In the genomic region with DNA sequence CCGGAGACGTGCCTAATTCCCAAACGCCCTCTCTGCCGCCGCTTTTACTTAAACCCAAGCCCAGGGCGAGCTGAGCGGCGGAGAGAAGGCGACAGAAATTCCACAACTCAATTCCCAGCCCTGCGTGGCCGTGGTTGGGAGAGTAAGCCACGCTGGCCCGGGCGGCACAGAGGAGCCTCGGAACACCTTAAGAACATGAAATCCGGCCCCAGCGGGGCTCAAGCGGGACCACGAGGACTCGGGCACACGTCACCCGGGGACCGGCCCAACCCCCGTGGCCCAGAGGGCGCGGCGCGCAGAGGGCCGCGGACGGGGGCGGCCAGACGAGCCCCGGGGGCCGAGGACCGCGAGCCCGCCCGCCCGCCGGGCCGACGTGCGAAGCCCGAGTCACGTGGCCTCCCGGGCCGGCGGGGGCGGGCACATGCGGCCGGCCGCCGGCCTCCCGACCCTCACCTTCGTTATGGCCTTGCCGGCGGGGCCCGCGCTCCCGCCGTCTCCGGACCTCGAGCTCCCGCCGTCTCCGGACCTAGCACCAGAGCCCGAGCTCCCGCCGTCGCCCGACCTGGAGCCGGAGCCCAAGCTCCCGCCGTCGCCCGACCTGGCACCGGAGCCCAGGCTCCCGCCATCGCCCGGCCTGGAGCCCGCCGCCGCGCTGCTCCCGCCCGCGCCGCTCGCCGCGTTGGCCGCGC, we compare ENCODE assay signal across 8 mouse cellular contexts. TPM values are rescaled to one million over a fixed set of nuclear protein-coding genes. Genes with fewer than 3 reads are reported as not detected.
A peak's percentile ranks its signal among the peaks of the same experiment; 100 is the strongest.
DNase-seq lines count a peak whose midpoint lies in the region; ATAC-seq and TF ChIP-seq lines count a peak whose summit lies in the region.

No protein-coding gene starts in this region.

- WGBS in cerebellum, adult 2 months = 4% methylated on average over 85 of the region's 94 CpGs
- under 1% methylated on average over 55 of the region's 94 CpGs for WGBS in hindbrain, embryonic 15.5 days
- WGBS in macrophage (ENCODE audit: missing documents) = 4% methylated on average over 86 of the region's 94 CpGs

- peak overlapping the region; percentile 97 for H3K27ac ChIP-seq in cerebellum, adult 2 months (ENCODE audit: insufficient read depth, low read length)
- peak overlapping the region; percentile 97 for H3K27ac ChIP-seq in hindbrain, embryonic 15.5 days (replicated peaks)
- peak overlapping the region; percentile 65 for H3K27ac ChIP-seq in macrophage

- no peak for TF ChIP-seq POLR2A in cerebellum, adult 2 months (IDR thresholded peaks at IDR 0.05; ENCODE audit: borderline replicate concordance, insufficient read depth, low read length)

- no peak for ATAC-seq in G1E (ENCODE audit: extremely low read depth, insufficient number of reproducible peaks, low FRiP score, poor library complexity, severe bottlenecking)
- peak; percentile 20 for ATAC-seq in hindbrain, embryonic 15.5 days (ENCODE audit: low FRiP score, low read depth)

- DNase-seq in G1E (ENCODE audit: low spot score) = peak; percentile 48
- peak in 1 of 2 experiments; percentile 65 for DNase-seq in cerebellum, adult 2 months
- peak; percentile 35 to 38 for DNase-seq in frontal cortex, postnatal 36 days (ENCODE audit: low spot score in 2 of 2)
- DNase-seq in left cerebral cortex, adult 9 months (ENCODE audit: low spot score in 2 of 2) = peak; percentile 16 to 39
- DNase-seq in right cerebral cortex, adult 2 months (ENCODE audit: low spot score in 2 of 2) = peak; percentile 31 to 52
- DNase-seq in urinary bladder, postnatal 10 days (ENCODE audit: low spot score) = peak; percentile 29

- peaks cover 49% of the 10 kb centered on the region for H3K79me2 ChIP-seq in macrophage (ENCODE audit: inconsistent target)

- peaks cover 2% of the 10 kb centered on the region; the same call in 1 of the 2 replicates for H3K9me3 ChIP-seq in G1E (replicated peaks)
- H3K9me3 ChIP-seq in hindbrain, embryonic 15.5 days = no peaks in the 10 kb centered on the region

- H3K27me3 ChIP-seq in G1E (ENCODE audit: insufficient read depth, low read length) = no peaks in the 10 kb centered on the region
- no peaks in the 10 kb centered on the region for H3K27me3 ChIP-seq in cerebellum, adult 2 months (ENCODE audit: control insufficient read depth, insufficient read depth, low read length)
- no peaks in the 10 kb centered on the region for H3K27me3 ChIP-seq in hindbrain, embryonic 15.5 days

- peak overlapping the region; percentile 86 for H3K9ac ChIP-seq in hindbrain, embryonic 15.5 days

- H3K4me1 ChIP-seq in G1E (ENCODE audit: insufficient read depth, low read depth, low read length) = peaks cover 36% of the 10 kb centered on the region
- peaks cover 5% of the 10 kb centered on the region for H3K4me1 ChIP-seq in cerebellum, adult 2 months (ENCODE audit: control insufficient read depth, insufficient read depth, low read length)
- H3K4me1 ChIP-seq in hindbrain, embryonic 15.5 days (replicated peaks) = peaks cover 33% of the 10 kb centered on the region

- no peak for TF ChIP-seq CTCF in G1E (IDR thresholded peaks at IDR 0.05; ENCODE audit: low read depth, low read length)
- TF ChIP-seq CTCF in cerebellum, adult 2 months (IDR thresholded peaks at IDR 0.05; ENCODE audit: borderline replicate concordance, insufficient read depth, low read depth, low read length) = no peak

- H3K4me2 ChIP-seq in hindbrain, embryonic 15.5 days = peak overlapping the region; percentile 77

- H3K36me3 ChIP-seq in G1E (replicated peaks) (peaks cover 47% of the 10 kb centered on the region), macrophage (ENCODE audit: inconsistent target) (no peaks in the 10 kb centered on the region)
- peaks cover under 1% of the 10 kb centered on the region; the same call in 1 of the 2 replicates for H3K36me3 ChIP-seq in hindbrain, embryonic 15.5 days

- H3K4me3 ChIP-seq in G1E (ENCODE audit: low read depth, low read length) (peak overlapping the region; percentile 81), macrophage (ENCODE audit: inconsistent target) (peak overlapping the region; percentile 86)
- H3K4me3 ChIP-seq in cerebellum, adult 2 months (replicated peaks; ENCODE audit: insufficient read depth, low read depth, low read length) = peak overlapping the region; percentile 85
- peak overlapping the region; percentile 97 for H3K4me3 ChIP-seq in hindbrain, embryonic 15.5 days

RNA-seq across cellular contexts. Expression of a gene that starts 0.9 kb away (rescaled TPM):
- total RNA-seq in G1E (2014; fragmentation: Nextera tagmentation) (160 and 162 TPM in 2 replicates), G1E (2017) (181 and 187 TPM in 2 replicates)
- polyA plus RNA-seq in G1E (2012) (469 and 490 TPM in 2 replicates), macrophage (2018) (64.7 to 124 TPM (median 103 TPM) in 3 replicates)
- 56.1 and 58.3 TPM in 2 replicates for polyA plus RNA-seq in cerebellum, adult 2 months (2012; rRNA removed)
- polyA plus RNA-seq in hindbrain, embryonic 15.5 days (2015; fragmentation: Nextera tagmentation; extraction: Ambion mirVana) = 85.6 and 85.9 TPM in 2 replicates
- 100 to 1,000 TPM in 12 of 26 experiments, 10 to 100 TPM in 14; 47.4 to 265 (median 76.8) TPM for total RNA-seq in macrophage (2018; cell fraction: chromatin; rRNA removed)
- 100 to 1,000 TPM in 21 of 26 experiments, 10 to 100 TPM in 5; 92.3 to 201 (median 118) TPM for total RNA-seq in macrophage (2018; cell fraction: cytosol; rRNA removed)
- total RNA-seq in macrophage (2018; cell fraction: nucleus; rRNA removed) = 100 to 1,000 TPM in 14 of 26 experiments, 10 to 100 TPM in 12; 69.2 to 204 (median 103) TPM

RNA-seq across cellular contexts. Expression of a gene that starts 59.7 kb away (rescaled TPM):
- total RNA-seq in G1E (2014; fragmentation: Nextera tagmentation) (449 and 472 TPM in 2 replicates), G1E (2017) (273 and 298 TPM in 2 replicates)
- polyA plus RNA-seq in G1E (2012) (40.9 and 59.7 TPM in 2 replicates), macrophage (2018) (16.2 to 48.0 TPM (median 21.8 TPM) in 3 replicates)
- 14.0 and 14.1 TPM in 2 replicates for polyA plus RNA-seq in cerebellum, adult 2 months (2012; rRNA removed)
- polyA plus RNA-seq in hindbrain, embryonic 15.5 days (2015; fragmentation: Nextera tagmentation; extraction: Ambion mirVana) = 19.7 and 20.9 TPM in 2 replicates
- 100 to 1,000 TPM in 8 of 26 experiments, 10 to 100 TPM in 18; 23.5 to 131 (median 82.4) TPM for total RNA-seq in macrophage (2018; cell fraction: chromatin; rRNA removed)
- total RNA-seq in macrophage (2018; cell fraction: cytosol; rRNA removed) = 10 to 100 TPM; 10.9 to 22.3 (median 17.0) TPM
- 100 to 1,000 TPM in 1 of 26 experiments, 10 to 100 TPM in 25; 13.5 to 169 (median 45.5) TPM for total RNA-seq in macrophage (2018; cell fraction: nucleus; rRNA removed)

RNA-seq across cellular contexts. Expression of a gene that starts 59.9 kb away (rescaled TPM):
- total RNA-seq in G1E (2014; fragmentation: Nextera tagmentation) = 31.0 and 42.4 TPM in 2 replicates
- total RNA-seq in G1E (2017) = 29.9 and 31.9 TPM in 2 replicates
- polyA plus RNA-seq in G1E (2012) = 5.7 and 6.9 TPM in 2 replicates
- 0.69 and 0.71 TPM in 2 replicates for polyA plus RNA-seq in cerebellum, adult 2 months (2012; rRNA removed)
- polyA plus RNA-seq in hindbrain, embryonic 15.5 days (2015; fragmentation: Nextera tagmentation; extraction: Ambion mirVana) = 1.1 and 1.3 TPM in 2 replicates
- 10 to 100 TPM in 1 of 26 experiments, 1 to 10 TPM in 12, not detected in 13; 1.5 to 13.1 (median 2.6) TPM for total RNA-seq in macrophage (2018; cell fraction: chromatin; rRNA removed)
- total RNA-seq in macrophage (2018; cell fraction: cytosol; rRNA removed) = under 1 TPM in 6 of 26 experiments, not detected in 20; 0.17 to 0.81 (median 0.40) TPM
- total RNA-seq in macrophage (2018; cell fraction: nucleus; rRNA removed) = 1 to 10 TPM in 15 of 26 experiments, not detected in 11; 1.4 to 6.7 (median 3.2) TPM
- polyA plus RNA-seq in macrophage (2018) = not detected in 3 replicates
